Mouse (Mus musculus) retina, adult 2 months (tissue): ENCODE results near the gene Psat1.

ENCODE experiments used
- DNase-seq: peaks from one replicate; pipeline ENCODE4 v3.0.0-alpha.2; 2012; ENCODE audit warnings: low read depth, low spot score

Gene Psat1

GRCm38 (mm10) chr19:15864129-15864528 lies 83.0 kb downstream of the Psat1 start:
- no peak for DNase-seq

- DNase-seq = no peak
These were observed 91.8 kb downstream of the Psat1 start for GRCm38 (mm10) chr19:15855379-15855778.
